10 mouse cellular contexts compared by ENCODE assay signal in genomic region chr16:44331154-44331553, GRCm38 (mm10). TPM values are rescaled to one million over a fixed set of nuclear protein-coding genes. Genes with fewer than 3 reads are reported as not detected.
A peak's percentile ranks its signal among the peaks of the same experiment; 100 is the strongest.
DNase-seq lines count a peak whose midpoint lies in the region; ATAC-seq lines count a peak whose summit lies in the region.
"Had no signal": no experiment of that assay in that cellular context is flagged by ENCODE, and none has a peak within 500 bp of the region (broad histone marks: within the 10 kb centered on the region; RNA-seq: fewer than 3 reads in every experiment).

No protein-coding gene starts in this region.

- DNase-seq in left cerebral cortex, postnatal 25 days (ENCODE audit: low spot score in 2 of 2): peak; percentile 28 to 54
- no peak for DNase-seq in left cerebral cortex, adult 11 months (ENCODE audit: low spot score)
- peak; percentile 32 to 45 for DNase-seq in cerebellum, postnatal 10 days
- no peak for DNase-seq in urinary bladder, postnatal 10 days (ENCODE audit: low spot score)
- no peak for DNase-seq in liver, embryonic 11.5 days (ENCODE audit: low spot score)

- H3K9ac ChIP-seq in hindbrain, embryonic 15.5 days: no peak overlapping the region
- no peak overlapping the region; the same call in 1 of the 2 replicates for H3K9ac ChIP-seq in neural tube, embryonic 15.5 days (replicated peaks)
- H3K9ac ChIP-seq in kidney, embryonic 14.5 days (ENCODE audit: low read depth, low read length): no peak overlapping the region
- no peak overlapping the region for H3K9ac ChIP-seq in liver, embryonic 11.5 days (ENCODE audit: low read depth, low read length)

- intact Hi-C loops in left cerebral cortex, postnatal 25 days (cut with DNase I): loop anchor here (5.0 kb wide), 1 partner anchor 64 kb away; no protein-coding TSS in a partner anchor

- WGBS in hindbrain, embryonic 15.5 days: 14% methylated on average over 9 of the region's 9 CpGs
- 18% methylated on average over 9 of the region's 9 CpGs for WGBS in neural tube, embryonic 15.5 days
- 18% methylated on average over 9 of the region's 9 CpGs for WGBS in kidney, embryonic 14.5 days
- WGBS in liver, embryonic 11.5 days: 31% methylated on average over 9 of the region's 9 CpGs

- H3K36me3 ChIP-seq in hindbrain, embryonic 15.5 days: no peaks in the 10 kb centered on the region
- H3K36me3 ChIP-seq in neural tube, embryonic 15.5 days: no peaks in the 10 kb centered on the region
- H3K36me3 ChIP-seq in kidney, embryonic 14.5 days (ENCODE audit: control insufficient read depth, insufficient read depth, low read length): no peaks in the 10 kb centered on the region
- H3K36me3 ChIP-seq in liver, embryonic 11.5 days (ENCODE audit: control insufficient read depth, insufficient read depth, low read length): no peaks in the 10 kb centered on the region
- H3K36me3 ChIP-seq: G1E; heart, embryonic 12.5 days had no signal

- peak overlapping the region; percentile 72 for H3K4me3 ChIP-seq in hindbrain, embryonic 15.5 days
- H3K4me3 ChIP-seq in neural tube, embryonic 15.5 days (replicated peaks): peak overlapping the region; percentile 73
- H3K4me3 ChIP-seq in kidney, embryonic 14.5 days (ENCODE audit: low read length): no peak overlapping the region
- H3K4me3 ChIP-seq in liver, embryonic 11.5 days (ENCODE audit: low read depth, low read length): no peak overlapping the region

- peaks cover 3% of the 10 kb centered on the region; the same call in 1 of the 2 replicates for H3K27me3 ChIP-seq in hindbrain, embryonic 15.5 days
- H3K27me3 ChIP-seq in neural tube, embryonic 15.5 days (replicated peaks): peaks cover 9% of the 10 kb centered on the region
- peaks cover 16% of the 10 kb centered on the region for H3K27me3 ChIP-seq in kidney, embryonic 14.5 days (ENCODE audit: control insufficient read depth, insufficient read depth, low read length)
- H3K27me3 ChIP-seq in liver, embryonic 11.5 days (replicated peaks; ENCODE audit: control insufficient read depth, insufficient read depth, low read length): peaks cover 28% of the 10 kb centered on the region

- peak overlapping the region; percentile 99 for H3K4me2 ChIP-seq in hindbrain, embryonic 15.5 days
- H3K4me2 ChIP-seq in neural tube, embryonic 15.5 days: peak overlapping the region; percentile 96
- H3K4me2 ChIP-seq in kidney, embryonic 14.5 days (replicated peaks; ENCODE audit: low read depth, low read length): no peak overlapping the region
- no peak overlapping the region for H3K4me2 ChIP-seq in liver, embryonic 11.5 days

- peak; percentile 52; the same call in 1 of the 2 replicates for ATAC-seq in hindbrain, embryonic 15.5 days (ENCODE audit: low FRiP score, low read depth)
- ATAC-seq in neural tube, embryonic 15.5 days (ENCODE audit: low FRiP score): peak; percentile 36; the same call in 1 of the 2 replicates
- no peak for ATAC-seq in kidney, embryonic 14.5 days (ENCODE audit: low FRiP score, low TSS enrichment)
- no peak for ATAC-seq in liver, embryonic 11.5 days (replicated peaks; ENCODE audit: low FRiP score)

- no peak overlapping the region for H3K27ac ChIP-seq in hindbrain, embryonic 15.5 days (replicated peaks)
- H3K27ac ChIP-seq in neural tube, embryonic 15.5 days (replicated peaks): no peak overlapping the region
- no peak overlapping the region for H3K27ac ChIP-seq in kidney, embryonic 14.5 days (ENCODE audit: low read depth, low read length)
- H3K27ac ChIP-seq in liver, embryonic 11.5 days (ENCODE audit: low read depth, low read length): no peak overlapping the region

- peaks cover 23% of the 10 kb centered on the region for H3K4me1 ChIP-seq in hindbrain, embryonic 15.5 days (replicated peaks)
- H3K4me1 ChIP-seq in neural tube, embryonic 15.5 days: peaks cover 20% of the 10 kb centered on the region
- no peaks in the 10 kb centered on the region for H3K4me1 ChIP-seq in kidney, embryonic 14.5 days (ENCODE audit: control insufficient read depth, insufficient read depth, low read length)
- H3K4me1 ChIP-seq in liver, embryonic 11.5 days (replicated peaks; ENCODE audit: control insufficient read depth, insufficient read depth, low read length): no peaks in the 10 kb centered on the region

- H3K9me3 ChIP-seq in hindbrain, embryonic 15.5 days: no peaks in the 10 kb centered on the region
- no peaks in the 10 kb centered on the region for H3K9me3 ChIP-seq in neural tube, embryonic 15.5 days (replicated peaks)
- H3K9me3 ChIP-seq in kidney, embryonic 14.5 days (ENCODE audit: control insufficient read depth, low read length): no peaks in the 10 kb centered on the region
- peaks cover 3% of the 10 kb centered on the region; the same call in 1 of the 2 replicates for H3K9me3 ChIP-seq in liver, embryonic 11.5 days (ENCODE audit: control insufficient read depth, low read length)
- H3K9me3 ChIP-seq: G1E had no signal

RNA-seq across cellular contexts. Expression of gene Sidt1, which starts 1.8 kb away (rescaled TPM):
- 10 to 100 TPM; 53.0 to 62.6 TPM for total RNA-seq in left cerebral cortex, postnatal 25 days (2021)
- 13.6 and 15.3 TPM in 2 replicates for polyA plus RNA-seq in hindbrain, embryonic 15.5 days (2015; fragmentation: Nextera tagmentation; extraction: Ambion mirVana)
- polyA plus RNA-seq in neural tube, embryonic 15.5 days (2015; fragmentation: Nextera tagmentation; extraction: Ambion mirVana): 13.3 and 15.4 TPM in 2 replicates
- 0.57 and 0.89 TPM in 2 replicates for polyA plus RNA-seq in kidney, embryonic 14.5 days (2014; fragmentation: Nextera tagmentation; extraction: Ambion mirVana)
- polyA plus RNA-seq in liver, embryonic 11.5 days (2014; fragmentation: Nextera tagmentation; extraction: Ambion mirVana): not detected in 2 replicates
- polyA plus RNA-seq: G1E; heart, embryonic 12.5 days had no signal

RNA-seq across cellular contexts. Expression of gene Spice1, which starts 15.8 kb away (rescaled TPM):
- total RNA-seq in left cerebral cortex, postnatal 25 days (2021): 10 to 100 TPM; 18.2 to 18.4 TPM
- 11.9 and 15.8 TPM in 2 replicates for polyA plus RNA-seq in hindbrain, embryonic 15.5 days (2015; fragmentation: Nextera tagmentation; extraction: Ambion mirVana)
- polyA plus RNA-seq in neural tube, embryonic 15.5 days (2015; fragmentation: Nextera tagmentation; extraction: Ambion mirVana): 12.1 and 15.1 TPM in 2 replicates
- polyA plus RNA-seq in kidney, embryonic 14.5 days (2014; fragmentation: Nextera tagmentation; extraction: Ambion mirVana): 18.3 and 34.2 TPM in 2 replicates
- 23.6 and 25.4 TPM in 2 replicates for polyA plus RNA-seq in liver, embryonic 11.5 days (2014; fragmentation: Nextera tagmentation; extraction: Ambion mirVana)

Comparison
In these comparisons a context has a peak if more than half of its experiments do, and no peak if none do; other contexts are left out.
1. DNase-seq: peak in left cerebral cortex, postnatal 25 days (2 of 2) and cerebellum, postnatal 10 days (2 of 2); none in left cerebral cortex, adult 11 months (single experiment), urinary bladder, postnatal 10 days (single experiment) and liver, embryonic 11.5 days (single experiment).
2. ATAC-seq: peak in hindbrain, embryonic 15.5 days (single experiment) and neural tube, embryonic 15.5 days (single experiment); none in kidney, embryonic 14.5 days (single experiment) and liver, embryonic 11.5 days (single experiment).
3. H3K4me2 ChIP-seq: peak in hindbrain, embryonic 15.5 days (single experiment) and neural tube, embryonic 15.5 days (single experiment); none in kidney, embryonic 14.5 days (single experiment) and liver, embryonic 11.5 days (single experiment).
4. H3K4me3 ChIP-seq: peak in hindbrain, embryonic 15.5 days (single experiment) and neural tube, embryonic 15.5 days (single experiment); none in kidney, embryonic 14.5 days (single experiment) and liver, embryonic 11.5 days (single experiment).